Mouse (Mus musculus) embryonic facial prominence, embryonic 10.5 days (tissue): ENCODE measurements around the gene Ppp3ca. TPM values are rescaled to one million over a fixed set of nuclear protein-coding genes. Genes with fewer than 3 reads are reported as not detected.

Source experiments
- DNase-seq: peaks from one replicate; pipeline ENCODE4 v3.0.0-alpha.2; 2017; ENCODE audit warnings: low spot score
- H3K27ac ChIP-seq: fragments of 300-500 bp; sonication (generic); replicated peaks from 2 replicates; pipeline ENCODE4 v1.5.1; 2016; ENCODE audit warnings: mild to moderate bottlenecking
- H3K27me3 ChIP-seq: fragments of 300-500 bp; sonication (generic); replicated peaks from 2 replicates; pipeline ENCODE4 v1.6.1; 2016; ENCODE audit warnings: low read depth, mild to moderate bottlenecking; ENCODE audit not compliant: poor library complexity, severe bottlenecking
- H3K36me3 ChIP-seq: fragments of 300-500 bp; sonication (generic); replicated peaks from 2 replicates; pipeline ENCODE4 v1.6.1; 2016; ENCODE audit warnings: mild to moderate bottlenecking, moderate library complexity
- H3K4me1 ChIP-seq: fragments of 300-500 bp; sonication (generic); 2 replicates; pipeline ENCODE4 v1.6.1; 2016
- H3K4me3 ChIP-seq: fragments of 300-500 bp; sonication (generic); 2 replicates; pipeline ENCODE4 v1.5.1; 2016; ENCODE audit warnings: mild to moderate bottlenecking, moderate library complexity
- H3K9me3 ChIP-seq: fragments of 300-500 bp; sonication (generic); 2 replicates; pipeline ENCODE4 v1.6.1; 2016; ENCODE audit warnings: mild to moderate bottlenecking
- WGBS: fragments of 180-500 bp; shearing (Covaris S2); methylation state at CpG from one replicate; pipeline ENCODE4 v1.1.7; 2016; 5-methylcytosine and 5-hydroxymethylcytosine counted together
- polyA plus RNA-seq: library from polyadenylated mRNA; unstranded; fragments of >200 nt; fragmentation: Nextera tagmentation; extraction: Ambion mirVana; gene quantifications from 2 replicates; pipeline ENCODE4 v1.2.1, GENCODE M21; 2016

The Ppp3ca gene
- polyA plus RNA-seq, 1 experiment from 2014 or later: 32.2 TPM

DNA sequence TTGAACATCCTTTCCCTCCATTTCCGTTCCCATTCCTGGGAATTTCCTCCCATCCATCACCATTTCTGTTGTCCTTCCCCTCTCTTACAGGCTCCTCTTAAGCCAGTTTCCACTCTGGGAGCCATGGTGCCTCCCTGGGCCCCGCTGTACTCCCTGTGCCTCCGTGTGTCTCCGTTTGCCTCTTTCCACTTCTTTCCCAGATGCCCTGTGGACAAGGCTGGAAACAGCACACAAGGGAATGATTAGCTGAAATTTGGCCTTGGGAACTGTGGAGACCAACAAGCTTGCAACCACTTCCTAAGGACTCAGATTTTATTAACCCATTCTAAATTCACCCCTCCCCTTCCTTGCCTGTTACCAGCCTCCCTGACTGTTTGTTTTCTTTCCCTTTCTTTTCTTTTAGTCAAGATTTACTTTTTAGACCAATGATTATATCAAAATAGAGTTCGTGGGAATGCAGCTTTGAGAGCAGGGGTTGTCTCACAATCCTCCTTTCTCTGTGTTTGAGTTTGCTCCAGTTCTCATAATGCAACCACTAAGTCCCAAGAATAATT is 93.9 kb downstream of the Ppp3ca start:
- Histone ChIP-seq H3K4me1 (peaks cover 37% of the 10 kb centered on the region), H3K27me3 (no peaks in the 10 kb centered on the region), H3K9me3 (no peaks in the 10 kb centered on the region), H3K27ac (peak overlapping the region; percentile 69), H3K36me3 (no peaks in the 10 kb centered on the region), H3K4me3 (no peak overlapping the region; the same call in 1 of the 2 replicates)
- WGBS: 29% methylated on average over 5 of the region's 5 CpGs
- DNase-seq: peak; percentile 65

DNA sequence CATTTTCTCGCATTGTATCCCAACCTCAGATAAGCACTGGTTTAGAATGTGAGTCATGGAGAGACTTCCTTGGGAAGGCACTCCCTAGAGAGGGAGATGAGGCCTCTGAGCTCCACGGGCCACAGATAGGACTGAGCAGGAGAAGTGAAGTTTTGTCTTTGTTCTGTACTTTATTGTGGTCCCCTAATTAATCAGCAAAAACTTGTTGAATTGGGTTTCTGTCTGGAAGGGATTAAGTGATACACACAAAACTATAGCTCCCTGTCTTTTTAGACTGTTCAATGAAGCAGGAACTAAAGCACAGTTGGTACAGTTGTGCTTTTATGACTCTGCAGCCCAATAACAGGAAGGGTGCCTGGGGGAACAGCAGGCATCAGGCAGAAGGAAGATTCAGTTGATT is 95.6 kb downstream of the Ppp3ca start:
- H3K9me3 ChIP-seq: no peaks in the 10 kb centered on the region
- no peaks in the 10 kb centered on the region for H3K27me3 ChIP-seq
- WGBS: 70% methylated on average over 2 of the region's 2 CpGs
- H3K27ac ChIP-seq: no peak overlapping the region
- H3K36me3 ChIP-seq: no peaks in the 10 kb centered on the region
- peaks cover 37% of the 10 kb centered on the region for H3K4me1 ChIP-seq
- no peak for DNase-seq
- no peak overlapping the region for H3K4me3 ChIP-seq

DNA sequence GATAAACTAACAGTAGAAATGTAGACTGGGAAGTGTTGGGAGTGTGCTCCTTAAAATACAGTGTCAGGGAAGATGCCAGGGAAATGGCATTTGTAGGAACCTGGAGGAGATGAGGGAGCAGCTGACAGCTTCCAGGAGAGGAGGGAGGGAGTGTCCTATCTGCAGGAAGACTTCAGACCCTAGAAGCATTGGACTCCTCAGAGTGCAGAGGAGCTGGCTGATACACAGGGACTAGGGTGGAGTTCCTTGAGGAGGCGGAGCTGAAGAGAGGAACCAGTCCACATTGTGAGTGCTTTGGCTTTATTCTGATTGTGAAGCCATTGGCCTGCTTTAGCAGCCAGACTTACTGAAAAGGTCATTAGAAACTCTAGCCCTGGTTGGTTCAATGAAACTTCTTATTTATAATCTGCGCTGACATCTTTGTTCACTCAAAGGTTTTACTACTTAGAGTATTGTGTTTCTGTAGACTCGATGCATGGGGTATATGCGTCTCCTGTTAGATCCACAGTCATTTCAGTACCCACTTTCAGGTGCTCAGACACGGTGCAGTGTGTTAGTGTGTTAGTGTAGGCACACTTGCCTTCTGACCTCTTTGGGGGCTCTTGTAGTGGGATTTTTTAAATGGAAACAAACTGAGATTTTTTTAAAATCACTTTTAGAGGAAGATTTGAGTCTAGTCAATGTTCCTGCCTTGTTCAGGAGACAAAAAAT is 99.0 kb downstream of the Ppp3ca start:
- 90% methylated on average over 5 of the region's 5 CpGs for WGBS
- Histone ChIP-seq H3K27ac (no peak overlapping the region), H3K9me3 (no peaks in the 10 kb centered on the region), H3K27me3 (no peaks in the 10 kb centered on the region), H3K4me3 (no peak overlapping the region), H3K4me1 (peaks cover 26% of the 10 kb centered on the region), H3K36me3 (no peaks in the 10 kb centered on the region)
- DNase-seq: no peak

DNA sequence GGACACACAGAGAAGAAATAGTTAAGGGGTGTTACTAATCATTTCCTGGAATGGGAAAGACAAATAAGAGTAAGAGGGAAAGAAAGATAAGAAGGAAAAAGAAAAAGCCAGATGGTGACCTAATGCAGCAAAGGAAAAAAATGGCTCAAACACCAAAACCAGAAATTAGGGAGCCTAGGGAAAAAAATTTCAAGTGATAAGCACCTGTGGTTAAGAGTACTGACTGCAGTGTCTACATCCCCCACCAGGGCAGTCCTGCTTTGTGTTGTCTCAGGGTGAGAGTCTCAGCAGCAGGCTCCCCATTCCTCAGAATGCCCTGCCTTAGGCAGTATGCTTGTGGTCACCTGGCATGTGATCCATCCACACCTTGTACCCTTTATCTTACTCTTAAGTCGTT is 99.6 kb downstream of the Ppp3ca start:
- Histone ChIP-seq H3K27me3 (no peaks in the 10 kb centered on the region), H3K27ac (no peak overlapping the region), H3K36me3 (no peaks in the 10 kb centered on the region), H3K9me3 (no peaks in the 10 kb centered on the region), H3K4me1 (peaks cover 20% of the 10 kb centered on the region), H3K4me3 (no peak overlapping the region)
- DNase-seq: no peak
- WGBS: 74% methylated on average over 1 of the region's 1 CpGs

DNA sequence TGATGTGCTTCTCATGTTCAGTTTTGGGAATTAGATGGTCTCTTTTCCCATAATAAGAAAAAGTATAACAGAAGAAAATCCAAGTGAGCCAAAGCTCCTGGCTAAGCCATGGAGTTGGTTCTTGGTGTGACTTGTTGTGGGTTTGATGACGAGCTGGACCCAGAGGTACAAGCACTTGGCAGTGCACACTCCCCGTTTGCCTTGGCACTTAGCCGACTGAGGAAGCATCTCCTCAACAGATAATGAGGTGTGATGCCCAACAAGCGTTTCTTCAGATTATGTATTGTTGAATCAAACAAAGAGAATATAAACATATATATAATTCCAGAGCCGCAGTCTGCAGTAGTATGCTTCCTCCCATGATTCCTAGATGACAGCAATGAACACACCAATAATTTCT is 101.8 kb downstream of the Ppp3ca start:
- H3K36me3 ChIP-seq: no peaks in the 10 kb centered on the region
- no peaks in the 10 kb centered on the region for H3K27me3 ChIP-seq
- 0 out of 2 replicates have a peak, but pooled peaks cover 9% of the 10 kb centered on the region for H3K4me1 ChIP-seq
- no peak overlapping the region for H3K4me3 ChIP-seq
- H3K27ac ChIP-seq: no peak overlapping the region
- WGBS: 92% methylated on average over 5 of the region's 5 CpGs
- no peaks in the 10 kb centered on the region for H3K9me3 ChIP-seq
- DNase-seq: no peak

DNA sequence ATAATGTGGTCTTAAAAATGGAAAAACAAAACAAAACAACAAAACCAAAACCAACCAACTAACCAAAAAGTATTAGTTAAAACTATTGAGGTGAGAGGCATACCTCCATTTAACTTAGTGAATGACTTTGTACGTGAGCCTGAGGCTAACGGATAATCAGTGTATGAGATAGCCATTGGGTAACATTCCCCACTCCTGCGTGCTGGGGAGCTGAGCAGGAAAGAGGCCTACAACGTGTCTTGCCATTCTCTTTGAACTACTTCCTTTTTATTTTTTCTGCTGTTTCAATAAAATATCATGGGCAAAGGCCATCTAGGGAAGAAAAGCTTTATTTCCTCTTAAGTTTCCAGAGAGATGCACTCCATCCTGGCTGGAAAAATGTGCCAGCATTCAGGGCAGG is 103.3 kb downstream of the Ppp3ca start:
- no peaks in the 10 kb centered on the region for H3K36me3 ChIP-seq
- H3K27ac ChIP-seq: no peak overlapping the region
- no peak for DNase-seq
- 0 out of 2 replicates have a peak, but pooled peaks cover 12% of the 10 kb centered on the region for H3K4me1 ChIP-seq
- H3K27me3 ChIP-seq: no peaks in the 10 kb centered on the region
- no peaks in the 10 kb centered on the region for H3K9me3 ChIP-seq
- 83% methylated on average over 4 of the region's 4 CpGs for WGBS
- no peak overlapping the region for H3K4me3 ChIP-seq

DNA sequence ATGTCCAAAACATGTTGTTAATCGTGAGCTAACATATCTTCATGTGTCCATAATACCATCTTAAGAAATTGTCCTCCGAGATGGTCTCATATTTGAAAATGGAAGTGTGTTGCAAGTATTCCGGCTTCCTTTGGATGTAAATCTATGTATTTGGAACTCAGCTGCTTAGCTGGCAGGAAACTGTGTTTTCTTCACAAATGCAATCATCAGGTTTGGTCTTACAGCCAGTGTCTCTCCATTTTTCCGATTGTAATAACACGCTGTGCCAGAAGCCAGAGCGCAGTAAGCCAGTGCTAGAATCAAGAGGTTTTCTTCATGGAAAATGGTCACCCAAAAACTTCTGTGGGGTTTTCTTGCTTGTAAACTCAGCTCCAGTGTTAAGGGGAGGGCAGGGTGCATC is 104.3 kb downstream of the Ppp3ca start:
- no peaks in the 10 kb centered on the region for H3K9me3 ChIP-seq
- H3K4me1 ChIP-seq: 0 out of 2 replicates have a peak, but pooled peaks cover 6% of the 10 kb centered on the region
- DNase-seq: no peak
- H3K4me3 ChIP-seq: no peak overlapping the region
- no peaks in the 10 kb centered on the region for H3K27me3 ChIP-seq
- 95% methylated on average over 6 of the region's 6 CpGs for WGBS
- H3K27ac ChIP-seq: no peak overlapping the region
- H3K36me3 ChIP-seq: no peaks in the 10 kb centered on the region

DNA sequence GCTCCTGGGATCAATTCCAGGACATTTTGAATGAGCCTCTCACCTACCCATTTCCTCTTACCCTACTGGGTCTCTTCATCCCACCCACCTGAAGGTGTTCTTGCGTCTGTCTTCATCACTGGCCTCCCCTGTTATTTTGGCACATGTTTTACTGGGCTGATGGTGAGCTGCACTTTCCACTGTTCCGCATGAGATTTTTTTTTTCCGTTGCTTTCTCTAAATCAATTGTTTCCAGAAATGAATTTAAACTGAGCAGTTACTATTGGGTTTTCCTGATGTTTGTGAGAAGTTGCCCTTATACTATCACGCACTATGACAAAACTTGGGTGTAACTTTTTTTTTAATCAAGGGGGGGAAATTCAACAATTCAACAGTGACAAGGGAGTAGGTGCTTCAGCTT is 106.6 kb downstream of the Ppp3ca start:
- Histone ChIP-seq H3K9me3 (no peaks in the 10 kb centered on the region), H3K27ac (no peak overlapping the region), H3K27me3 (no peaks in the 10 kb centered on the region), H3K4me3 (no peak overlapping the region), H3K4me1 (0 out of 2 replicates have a peak, but pooled peaks cover 5% of the 10 kb centered on the region), H3K36me3 (no peaks in the 10 kb centered on the region)
- 93% methylated on average over 4 of the region's 4 CpGs for WGBS
- DNase-seq: no peak

DNA sequence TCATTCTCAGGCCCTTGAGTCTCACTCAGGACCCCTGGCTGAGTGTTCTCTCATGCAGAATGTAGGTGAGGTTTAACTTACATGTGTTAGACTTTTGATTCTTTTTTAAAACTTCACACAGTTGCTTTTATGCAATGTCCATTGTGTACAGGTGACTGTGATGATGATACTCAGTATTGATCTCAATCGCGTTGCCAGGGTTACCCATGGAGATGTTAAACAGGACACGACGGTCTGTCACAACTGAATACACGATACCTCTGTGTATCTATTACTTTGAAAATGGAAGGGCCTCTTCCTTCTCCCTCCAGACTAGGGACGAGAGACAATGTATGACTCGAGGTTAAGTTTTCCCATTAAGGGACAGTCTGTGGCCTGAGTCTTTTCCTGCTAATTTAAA is 107.5 kb downstream of the Ppp3ca start:
- no peaks in the 10 kb centered on the region for H3K27me3 ChIP-seq
- no peak overlapping the region for H3K4me3 ChIP-seq
- 92% methylated on average over 7 of the region's 7 CpGs for WGBS
- DNase-seq: no peak
- no peaks in the 10 kb centered on the region for H3K36me3 ChIP-seq
- H3K9me3 ChIP-seq: no peaks in the 10 kb centered on the region
- H3K4me1 ChIP-seq: 0 out of 2 replicates have a peak, but pooled peaks cover 5% of the 10 kb centered on the region
- no peak overlapping the region for H3K27ac ChIP-seq

DNA sequence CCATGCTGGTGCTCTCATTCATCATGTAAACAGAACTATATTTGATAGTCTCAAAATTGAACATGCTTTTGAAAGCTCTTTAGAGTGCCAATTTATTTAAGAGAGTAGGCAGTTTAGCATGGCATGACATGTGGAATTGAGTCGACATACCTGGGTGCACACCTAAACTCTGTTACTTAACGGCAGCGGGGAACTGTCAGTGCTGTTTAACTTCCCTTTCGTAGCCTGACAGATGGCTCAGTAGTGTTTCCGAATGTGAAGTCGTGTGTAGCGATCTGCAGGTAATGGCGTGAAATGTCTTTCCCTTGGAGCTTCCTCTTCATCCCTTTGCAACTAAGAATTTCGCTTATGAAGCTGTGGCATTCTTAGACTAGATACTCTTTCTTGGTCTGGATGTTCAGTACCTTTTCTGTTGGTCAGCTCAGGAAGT is 107.9 kb downstream of the Ppp3ca start:
- no peak overlapping the region for H3K4me3 ChIP-seq
- no peaks in the 10 kb centered on the region for H3K27me3 ChIP-seq
- no peaks in the 10 kb centered on the region for H3K36me3 ChIP-seq
- H3K27ac ChIP-seq: no peak overlapping the region
- DNase-seq: no peak
- no peaks in the 10 kb centered on the region for H3K9me3 ChIP-seq
- WGBS: 91% methylated on average over 9 of the region's 9 CpGs
- H3K4me1 ChIP-seq: 0 out of 2 replicates have a peak, but pooled peaks cover 5% of the 10 kb centered on the region

DNA sequence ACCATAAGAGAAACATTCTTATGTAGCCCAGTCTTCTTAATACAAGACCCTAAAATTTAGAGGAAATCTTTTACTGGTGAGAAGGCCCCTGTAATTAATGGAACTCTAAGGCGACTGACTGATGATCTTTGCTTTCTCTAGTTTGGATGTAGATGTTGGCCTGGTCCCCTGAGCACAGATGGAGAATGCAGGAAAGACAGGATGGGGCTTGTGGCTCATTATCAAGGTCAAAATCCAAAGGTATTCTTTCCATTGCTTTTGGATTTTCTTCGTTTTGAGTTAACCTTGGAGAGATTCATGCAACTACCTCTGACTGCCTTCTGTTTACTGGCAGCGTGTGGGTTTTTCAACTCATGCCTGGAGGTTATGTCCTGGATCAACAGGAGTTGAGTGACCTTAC is 110.4 kb downstream of the Ppp3ca start:
- Histone ChIP-seq H3K36me3 (no peaks in the 10 kb centered on the region), H3K9me3 (no peaks in the 10 kb centered on the region), H3K4me1 (peaks cover 9% of the 10 kb centered on the region; the same call in 1 of the 2 replicates), H3K4me3 (no peak overlapping the region), H3K27me3 (no peaks in the 10 kb centered on the region), H3K27ac (no peak overlapping the region)
- whole genome bisulfite sequencing: 89% methylated on average over 3 of the region's 3 CpGs
- no peak for DNase-seq

DNA sequence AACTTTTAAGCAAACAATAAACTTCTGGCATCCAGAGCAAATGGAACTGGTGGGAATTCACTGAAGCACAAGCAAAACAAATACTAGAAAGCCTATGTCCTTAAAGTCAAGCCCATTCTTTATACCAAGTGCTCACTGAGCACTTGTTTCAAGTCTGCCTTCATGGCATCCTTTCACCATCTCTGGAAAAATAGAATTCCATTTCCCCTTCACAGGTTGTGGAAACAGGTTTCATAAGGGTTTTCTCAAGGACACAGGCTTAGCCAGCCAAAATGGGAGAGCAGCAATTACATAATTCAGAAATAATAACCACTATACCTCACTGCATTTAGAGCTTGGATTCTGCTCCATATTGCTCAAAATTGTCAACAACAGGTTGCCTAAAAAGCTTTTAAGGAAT is 112.1 kb downstream of the Ppp3ca start:
- H3K27me3 ChIP-seq: no peaks in the 10 kb centered on the region
- no peak overlapping the region for H3K4me3 ChIP-seq
- peaks cover 7% of the 10 kb centered on the region; the same call in 1 of the 2 replicates for H3K4me1 ChIP-seq
- no peak for DNase-seq
- H3K27ac ChIP-seq: no peak overlapping the region
- H3K36me3 ChIP-seq: no peaks in the 10 kb centered on the region
- H3K9me3 ChIP-seq: no peaks in the 10 kb centered on the region

DNA sequence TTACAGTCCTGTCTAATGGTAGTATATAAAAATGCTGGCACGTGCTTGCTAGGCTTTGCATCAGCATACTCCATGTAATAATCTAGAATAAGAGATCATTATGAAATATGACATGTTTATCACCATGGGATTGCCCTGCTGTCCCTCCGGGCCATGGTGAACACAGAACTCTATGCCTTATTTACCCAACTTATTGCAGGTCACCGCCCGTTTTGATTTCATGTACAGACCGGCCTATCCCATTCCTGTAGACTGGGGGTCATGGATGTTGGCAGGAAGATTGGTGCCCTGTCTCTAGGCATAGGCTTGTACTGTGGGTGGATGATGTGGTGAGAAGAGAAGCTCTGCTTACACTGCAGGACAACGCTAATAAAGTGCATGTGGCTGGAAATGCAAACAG is 115.8 kb downstream of the Ppp3ca start:
- WGBS: 92% methylated on average over 6 of the region's 6 CpGs

More for the DNA sequence above, 115.8 kb downstream of the Ppp3ca start:
- DNase-seq: no peak
- Histone ChIP-seq H3K9me3 (no peaks in the 10 kb centered on the region), H3K4me3 (no peak overlapping the region), H3K36me3 (no peaks in the 10 kb centered on the region), H3K27me3 (no peaks in the 10 kb centered on the region), H3K27ac (no peak overlapping the region), H3K4me1 (peaks cover 12% of the 10 kb centered on the region)
